Mouse (Mus musculus) CD4-positive, CD25-positive, alpha-beta regulatory T cell, adult 2 months (primary cell): Measurements from ENCODE around the gene Prrc2b.

Experiments used
- DNase-seq: peaks from one replicate; pipeline ENCODE4 v3.0.0-alpha.2; 2012; ENCODE audit warnings: low read depth, low spot score

The Prrc2b gene

DNA sequence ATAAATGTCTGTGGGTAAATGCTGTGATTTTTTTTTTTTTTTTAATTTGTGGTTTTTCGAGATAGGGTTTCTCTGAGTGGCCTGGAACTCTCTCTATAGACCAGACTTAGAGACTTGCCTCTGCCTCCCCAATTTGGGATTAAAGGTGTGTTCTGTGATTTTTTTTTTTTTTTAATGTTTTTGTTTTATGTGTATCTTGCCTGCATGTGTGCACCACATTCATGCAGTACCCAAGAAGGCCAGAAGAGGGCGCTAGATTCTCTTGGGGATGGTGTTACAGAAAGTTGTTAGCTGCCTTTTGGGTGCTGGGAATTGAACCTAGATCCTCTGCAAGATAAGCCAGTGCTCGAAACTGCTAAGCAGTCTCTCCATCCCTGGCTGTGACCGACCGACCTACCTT lies 10.1 kb downstream of the Prrc2b start:
- DNase-seq, result peak; percentile 76

DNA sequence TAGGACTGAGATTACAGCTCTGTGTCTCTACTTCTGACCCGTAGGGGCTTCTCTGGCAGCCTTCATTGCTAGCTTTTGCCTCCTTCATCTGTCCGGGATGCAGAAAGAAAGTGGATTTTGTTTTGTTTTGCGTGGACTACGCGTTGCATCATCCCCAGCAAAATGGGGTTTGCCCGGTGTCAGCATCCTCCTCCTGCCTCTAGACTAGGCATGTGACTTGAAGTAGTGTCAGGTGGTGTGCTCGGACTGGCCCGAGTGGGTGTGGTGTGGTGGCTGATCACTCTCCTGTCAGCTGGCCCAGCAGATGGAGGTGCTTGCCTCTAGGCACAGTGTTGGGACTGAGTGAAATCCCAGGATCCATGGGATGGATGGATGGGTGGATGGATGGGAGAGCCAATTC lies 11.2 kb downstream of the Prrc2b start:
- peak; percentile 36 for DNase-seq

- DNase-seq, result no peak
These were observed 11.8 kb downstream of the Prrc2b start for GRCm38 (mm10) chr2:32162646-32163045.

DNA sequence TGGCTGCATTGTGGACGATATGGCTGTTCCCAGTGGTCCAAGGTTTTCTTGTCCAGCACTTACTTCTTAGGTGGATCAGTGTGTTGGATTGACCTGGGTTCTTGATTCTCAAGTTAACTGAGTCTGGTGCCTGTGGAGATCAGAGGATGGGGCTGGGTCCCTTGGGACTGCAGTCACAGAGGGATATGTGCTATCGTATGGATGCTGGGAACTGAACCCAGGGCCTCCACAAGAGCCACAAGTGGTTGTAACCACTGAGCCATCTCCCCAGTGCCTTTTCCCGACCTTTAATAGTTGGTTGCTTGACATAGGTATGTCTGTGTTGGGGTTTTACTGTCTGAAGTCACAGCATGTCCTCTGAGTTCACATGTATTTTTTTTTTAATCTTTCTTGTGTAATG lies 12.2 kb downstream of the Prrc2b start:
- no peak for DNase-seq

- peak; percentile 64 for DNase-seq
These were observed 13.6 kb downstream of the Prrc2b start for GRCm38 (mm10) chr2:32164503-32164902.

GRCm38 (mm10) chr2:32165040-32165800 lies 14.3 kb downstream of the Prrc2b start:
- peak; percentile 58 for DNase-seq

DNA sequence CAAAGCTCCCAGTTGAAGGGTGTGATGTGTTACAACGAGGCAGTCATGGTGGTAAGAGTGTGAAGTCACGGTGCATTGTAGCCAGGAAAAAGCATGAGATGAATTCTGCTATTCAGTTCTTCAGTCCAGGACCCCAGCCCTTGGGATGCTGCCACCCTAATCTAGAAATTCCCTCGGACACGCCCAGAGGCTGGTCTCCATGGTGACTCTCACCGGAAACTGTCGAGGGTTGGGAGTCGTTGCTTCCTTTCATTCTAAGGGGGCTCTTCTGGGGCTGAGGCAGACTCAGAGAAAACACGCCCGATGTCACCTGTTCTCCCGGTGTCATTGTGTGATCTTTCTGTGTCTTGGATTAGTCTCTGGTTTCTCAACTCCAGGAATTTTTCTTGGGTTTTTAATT lies 15.7 kb downstream of the Prrc2b start:
- DNase-seq, result peak; percentile 47

DNA sequence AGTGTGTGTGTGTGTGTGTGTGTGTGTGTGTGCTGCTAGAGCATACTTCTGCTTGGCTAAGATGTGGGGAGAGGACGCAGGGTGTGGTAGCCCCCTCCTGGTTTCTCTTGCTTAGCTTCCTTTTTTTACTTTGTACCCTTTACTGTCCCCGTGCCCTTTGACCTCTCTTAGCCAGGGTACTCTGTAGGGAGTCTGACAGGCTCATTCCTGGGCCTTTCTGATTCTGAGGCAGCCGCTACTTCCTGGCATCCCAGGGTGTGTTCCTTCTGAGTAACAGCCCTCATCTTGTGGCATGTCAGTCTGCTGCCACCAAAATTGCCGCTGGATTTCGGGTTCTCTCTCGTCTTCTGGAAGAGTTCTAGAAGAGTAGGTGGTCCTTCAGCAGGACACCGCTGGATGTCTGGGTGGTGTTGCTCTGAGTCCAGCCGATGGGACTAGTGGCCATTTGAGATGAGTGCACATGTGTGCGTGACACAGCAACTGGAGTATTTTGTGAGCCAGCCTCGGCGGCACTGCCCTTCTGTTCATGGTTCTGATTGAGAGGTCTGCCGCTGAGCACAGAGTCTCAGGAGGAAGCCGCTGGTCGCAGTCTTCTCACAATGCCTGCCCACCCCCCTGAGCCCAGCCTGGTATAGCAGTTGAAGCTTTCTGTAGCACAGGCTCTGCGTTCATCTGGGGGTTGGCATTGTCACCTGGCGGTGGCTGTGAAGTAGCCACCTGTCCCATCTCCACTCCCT lies 16.3 kb downstream of the Prrc2b start:
- DNase-seq, result peak; percentile 50

DNA sequence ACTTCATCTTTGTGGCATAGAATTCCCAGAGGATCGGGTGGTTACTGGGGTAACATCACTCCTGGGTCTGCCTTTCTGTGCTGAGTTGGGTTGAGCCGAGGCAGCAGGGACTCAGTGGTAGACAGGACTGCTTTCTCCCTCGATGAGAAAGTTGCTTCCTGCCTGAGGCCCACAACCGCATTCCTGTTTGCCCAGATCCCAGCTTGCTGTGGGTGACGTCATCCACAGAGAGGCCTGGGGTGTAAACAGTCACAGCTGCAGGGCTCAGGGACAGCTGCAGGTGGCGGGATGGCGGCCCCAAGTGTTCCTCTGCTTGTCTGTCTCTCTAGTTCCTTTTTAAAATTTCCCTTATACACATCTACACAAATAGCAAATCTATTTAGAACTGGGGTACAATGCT lies 16.9 kb downstream of the Prrc2b start:
- peak; percentile 82 for DNase-seq

DNA sequence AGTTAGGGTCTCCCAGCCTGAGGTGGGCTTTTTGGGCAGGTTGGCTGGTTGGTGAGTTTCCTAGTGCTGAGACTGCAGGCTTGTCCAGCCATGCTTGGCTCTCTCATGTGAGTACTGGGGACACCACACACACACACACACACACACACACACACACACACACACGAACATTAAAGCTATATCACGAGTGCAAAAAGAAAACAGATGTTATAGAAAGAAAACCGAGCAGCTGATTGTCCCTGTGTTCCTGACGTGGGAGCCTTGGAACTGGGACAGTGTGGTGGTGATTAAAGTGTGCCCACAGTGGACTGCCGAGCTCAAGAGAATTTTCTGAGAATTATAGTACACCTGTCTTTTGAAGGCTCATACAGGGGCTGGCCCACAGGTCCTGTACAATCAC lies 18.4 kb downstream of the Prrc2b start:
- DNase-seq, result no peak

GRCm38 (mm10) chr2:32170010-32170409 lies 19.1 kb downstream of the Prrc2b start:
- DNase-seq, result no peak

DNA sequence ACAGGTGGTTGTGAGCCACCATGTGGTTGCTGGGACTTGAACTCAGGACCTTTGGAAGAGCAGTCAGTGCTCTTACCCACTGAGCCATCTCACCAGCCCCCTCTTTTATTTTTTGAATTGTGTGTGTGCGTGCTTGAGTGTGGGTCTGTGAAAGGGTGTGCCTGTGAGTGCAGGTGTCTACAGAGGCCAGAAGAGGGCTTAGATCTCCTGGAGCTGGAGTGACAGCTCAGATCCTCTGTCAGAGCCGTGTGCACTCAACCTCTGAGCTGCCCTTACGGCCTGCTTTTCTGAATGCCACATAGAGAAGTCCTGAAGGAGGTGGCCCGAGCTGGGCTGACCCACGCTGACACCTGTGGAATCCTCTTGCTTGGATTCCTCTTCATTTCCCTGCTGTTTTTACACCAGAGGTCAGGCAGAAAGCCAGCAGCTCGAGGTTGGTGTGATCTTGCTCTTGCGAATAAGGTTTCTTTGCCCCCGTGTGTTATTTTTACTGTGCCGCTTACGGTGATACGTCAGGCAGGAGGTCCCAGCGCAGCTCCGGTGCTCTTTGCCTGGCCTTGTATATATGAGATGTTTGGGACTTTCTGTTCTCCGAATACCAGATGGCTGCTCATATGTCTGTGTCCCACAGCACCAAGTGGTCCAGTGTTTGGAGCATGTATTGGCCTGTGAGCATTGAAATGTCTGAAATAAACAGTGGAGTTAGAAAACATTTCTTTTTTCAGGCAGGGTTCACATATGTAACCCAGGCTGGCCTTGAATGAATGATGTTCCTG lies 21.0 kb downstream of the Prrc2b start:
- DNase-seq, result no peak

DNA sequence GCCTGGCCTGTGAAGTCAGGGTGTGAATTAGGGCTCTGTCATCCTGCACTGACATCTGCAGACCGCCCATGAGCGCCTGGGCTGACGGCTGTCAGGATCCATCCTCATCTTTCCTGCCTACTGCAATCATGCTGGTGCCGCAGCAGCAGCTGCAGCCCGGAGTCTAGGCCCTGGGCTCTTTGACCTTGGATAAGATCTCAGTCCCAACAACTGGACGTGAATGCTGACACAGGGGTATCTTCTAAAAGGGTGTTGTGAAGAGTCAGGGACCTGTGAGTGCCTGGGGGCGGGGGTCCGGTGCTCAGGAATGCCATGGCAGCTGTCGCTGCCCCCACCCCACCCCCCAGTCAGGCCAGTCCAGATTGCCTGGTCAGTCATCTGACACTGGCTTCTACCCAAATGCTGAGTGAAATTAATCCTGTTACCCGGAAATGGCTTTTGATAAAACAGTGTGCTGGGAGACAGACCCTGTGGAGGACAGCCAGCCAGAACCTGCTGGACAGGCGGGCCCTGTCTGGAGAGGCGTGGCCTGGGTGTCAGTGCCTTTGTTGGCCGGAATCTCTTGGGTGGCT lies 23.4 kb downstream of the Prrc2b start:
- DNase-seq, result no peak

DNA sequence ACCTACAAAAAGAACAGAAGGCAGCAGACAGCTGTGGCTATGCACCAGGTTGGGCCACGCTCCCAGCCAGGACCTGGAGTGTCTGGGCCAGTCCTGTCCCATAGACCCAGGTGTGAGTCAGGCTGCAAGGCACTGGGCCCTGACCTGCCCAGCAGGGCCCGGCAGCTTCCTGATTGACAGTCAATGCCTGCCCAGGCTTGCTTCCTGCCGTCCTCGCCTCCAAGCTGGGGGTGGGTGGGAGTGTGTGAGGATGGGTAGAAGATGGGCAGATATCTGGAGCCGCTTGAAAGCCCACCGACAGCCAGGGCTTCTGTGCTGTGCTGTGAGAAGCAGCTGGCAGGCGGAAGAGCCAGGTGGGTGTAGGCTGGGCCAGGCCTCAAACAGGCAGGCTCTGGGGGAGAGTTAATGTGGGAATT lies 24.2 kb downstream of the Prrc2b start:
- DNase-seq, result no peak

GRCm38 (mm10) chr2:32175508-32175907 lies 24.6 kb downstream of the Prrc2b start:
- no peak for DNase-seq

DNA sequence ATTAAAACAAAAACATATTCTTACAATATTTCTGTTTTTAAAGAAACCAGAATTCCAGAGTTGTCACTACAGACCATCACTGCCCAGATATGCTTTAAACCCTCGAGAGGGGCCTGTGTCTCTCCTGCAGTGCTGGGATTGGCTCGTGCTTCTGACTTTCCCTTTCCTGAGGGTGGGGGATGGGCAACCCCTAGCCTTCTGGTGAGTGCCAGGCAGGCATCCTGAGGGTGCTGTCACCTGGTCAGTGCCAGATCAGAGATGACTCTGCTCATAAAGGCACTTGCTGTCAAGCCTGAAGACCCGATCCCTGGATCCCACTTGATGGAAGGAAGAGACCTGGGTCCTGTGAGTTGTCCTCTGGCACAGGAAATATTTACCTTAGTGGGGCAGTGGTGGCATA lies 26.0 kb downstream of the Prrc2b start:
- DNase-seq, result no peak

DNA sequence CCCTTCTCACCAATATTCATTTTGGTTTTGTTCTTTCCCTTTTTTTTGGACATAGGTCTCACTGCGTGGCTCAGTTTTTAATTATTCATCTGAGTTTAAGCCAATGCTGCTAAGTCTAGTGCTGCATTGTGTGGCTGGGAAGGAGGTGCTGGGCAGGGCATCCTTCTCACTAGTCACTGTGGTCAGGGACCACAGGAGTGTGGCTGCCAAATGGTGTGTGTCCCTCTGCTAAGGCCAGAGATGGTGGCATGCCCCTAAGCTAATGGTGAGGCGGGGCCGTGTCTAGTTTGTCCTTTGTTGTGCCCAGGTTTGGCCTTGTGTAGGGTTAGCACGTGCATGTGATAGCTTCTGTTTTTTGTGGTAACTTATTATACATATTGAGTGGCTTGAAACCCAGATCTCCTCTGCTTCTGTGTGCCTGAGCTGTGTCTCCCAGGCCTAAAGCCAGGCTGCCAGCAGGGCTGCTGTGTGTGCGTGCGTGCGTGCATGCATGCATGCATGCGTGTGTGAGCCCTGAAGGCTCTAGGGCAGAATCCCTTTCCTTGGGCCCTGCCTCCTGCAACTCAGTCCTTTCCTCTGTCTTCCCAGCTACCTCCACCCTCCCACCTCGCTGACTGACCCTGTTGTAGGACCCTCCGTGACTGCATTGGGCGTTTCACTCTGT lies 26.6 kb downstream of the Prrc2b start:
- no peak for DNase-seq

DNA sequence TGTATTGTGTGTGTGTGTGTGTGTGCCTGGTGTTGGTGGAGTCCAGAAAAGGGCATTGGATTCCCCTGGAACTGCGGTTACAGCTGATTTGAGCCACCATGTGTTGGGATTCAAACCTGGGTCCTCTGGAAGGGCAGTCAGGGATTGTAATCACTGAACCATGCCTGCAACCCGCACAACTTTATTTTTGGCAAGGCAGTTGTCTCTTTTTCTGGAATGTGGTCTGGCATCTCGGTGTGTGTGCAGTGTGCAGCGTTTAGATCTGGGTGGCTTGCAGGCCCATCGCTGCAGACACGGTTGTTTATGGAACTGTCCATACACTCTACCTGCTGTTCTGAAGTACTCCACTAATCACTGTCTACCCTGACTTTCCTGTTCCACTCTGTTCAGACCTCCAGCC lies 28.5 kb downstream of the Prrc2b start:
- DNase-seq, result no peak

DNA sequence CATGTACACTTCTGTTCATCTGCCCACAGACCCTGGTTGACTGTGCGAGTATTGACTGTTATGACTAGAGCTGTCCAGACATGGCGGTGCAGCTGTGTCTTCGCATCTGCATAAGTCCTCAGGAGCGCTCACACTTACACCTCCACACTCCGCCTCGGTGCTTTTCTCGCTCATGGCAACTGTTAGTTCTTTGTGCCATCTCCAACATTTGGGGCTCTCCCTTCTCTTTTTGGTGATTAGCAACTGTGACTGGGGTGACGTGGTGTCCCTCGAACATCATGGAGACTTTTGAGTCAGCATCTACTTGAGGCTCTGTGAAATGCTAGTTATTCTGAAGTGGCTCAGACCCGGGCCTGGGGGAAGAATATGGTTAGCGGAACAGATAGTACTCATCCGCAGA lies 29.2 kb downstream of the Prrc2b start:
- DNase-seq, result peak; percentile 81

- peak; percentile 25 for DNase-seq
These were observed 30.5 kb downstream of the Prrc2b start for GRCm38 (mm10) chr2:32181364-32181763.

- no peak for DNase-seq
These were observed 31.2 kb downstream of the Prrc2b start for GRCm38 (mm10) chr2:32182119-32182518.
